In genomic region chr3:30855604-30856458, GRCm38 (mm10) we compare ENCODE assay signal across 8 mouse cellular contexts. TPM values are rescaled to one million over a fixed set of nuclear protein-coding genes. Genes with fewer than 3 reads are reported as not detected.
DNase-seq lines count a peak whose midpoint lies in the region; ATAC-seq and TF ChIP-seq lines count a peak whose summit lies in the region.

TSS of gene Gpr160 (plus strand) at chr3:30855950.

- peak; percentile 70 for TF ChIP-seq CTCF in ES-Bruce4 (IDR thresholded peaks at IDR 0.05; ENCODE audit: low read depth, low read length)
- TF ChIP-seq CTCF in forebrain, postnatal 0 days (IDR thresholded peaks at IDR 0.05; ENCODE audit: low read depth) = peak; percentile 53
- TF ChIP-seq CTCF in layer of hippocampus, adult 2 months (conservative IDR thresholded peaks at IDR 0.05) = peak; percentile 75
- peak; percentile 59 for TF ChIP-seq CTCF in lung, adult 2 months (IDR thresholded peaks at IDR 0.05; ENCODE audit: insufficient read depth, low read length)

- TF ChIP-seq EP300 in ES-Bruce4 (IDR thresholded peaks at IDR 0.05; ENCODE audit: insufficient read depth, low read depth, low read length) = 0 out of 2 replicates have a peak, but pooled peaks have one; percentile 11

- intact Hi-C loops in heart, postnatal 36 days (cut with DNase I) = loop anchor here (5.0 kb wide), 1 partner anchor 111 kb away; the partner anchor contains the start of gene Phc3

- TF ChIP-seq POLR2A in ES-Bruce4 (IDR thresholded peaks at IDR 0.05; ENCODE audit: insufficient read depth, low read length) = peak; percentile 72
- TF ChIP-seq POLR2A in lung, adult 2 months (IDR thresholded peaks at IDR 0.05; ENCODE audit: borderline replicate concordance, extremely low read depth, low read depth, low read length) = peak; percentile 48; the same call in 1 of the 2 replicates

- H3K27me3 ChIP-seq in ES-Bruce4 (ENCODE audit: control insufficient read depth, insufficient read depth, low read length, poor library complexity, severe bottlenecking) = no peaks in the 10 kb centered on the region
- no peaks in the 10 kb centered on the region for H3K27me3 ChIP-seq in forebrain, postnatal 0 days (ENCODE audit: insufficient read depth, low read length)
- peaks cover 16% of the 10 kb centered on the region; the same call in 1 of the 2 replicates for H3K27me3 ChIP-seq in neural tube, embryonic 15.5 days (replicated peaks)

- peak within 1 kb of the TSS; percentile 79 for H3K4me3 ChIP-seq in ES-Bruce4 (ENCODE audit: low read depth, low read length)
- H3K4me3 ChIP-seq in forebrain, postnatal 0 days (ENCODE audit: low read depth, low read length) = peak within 1 kb of the TSS; percentile 47
- H3K4me3 ChIP-seq in layer of hippocampus, adult 2 months = peak within 1 kb of the TSS; percentile 73
- H3K4me3 ChIP-seq in lung, adult 2 months (replicated peaks; ENCODE audit: extremely low read depth, low read depth, low read length) = peak within 1 kb of the TSS; percentile 72
- H3K4me3 ChIP-seq in neural tube, embryonic 15.5 days (replicated peaks) = peak within 1 kb of the TSS; percentile 59

- peak within 1 kb of the TSS; percentile 97 for H3K4me2 ChIP-seq in forebrain, postnatal 0 days (ENCODE audit: low read depth)
- H3K4me2 ChIP-seq in neural tube, embryonic 15.5 days = peak within 1 kb of the TSS; percentile 99

- DNase-seq in cerebellum, adult 11-12 months = peak; percentile 25
- DNase-seq in forebrain, postnatal 0 days = peak; percentile 27
- DNase-seq in heart, postnatal 36 days = peak; percentile 70 to 72
- peak; percentile 18 to 56 for DNase-seq in layer of hippocampus, adult 2 months (ENCODE audit: low spot score in 2 of 2)
- DNase-seq in lung, adult 2 months = peak; percentile 81
- DNase-seq in testis, postnatal 10 days (ENCODE audit: low spot score) = peak; percentile 85

- H3K4me1 ChIP-seq in ES-Bruce4 (ENCODE audit: control insufficient read depth, insufficient read depth, low read length) = no peaks in the 10 kb centered on the region
- H3K4me1 ChIP-seq in forebrain, postnatal 0 days (ENCODE audit: insufficient read depth) = no peaks in the 10 kb centered on the region
- no peaks in the 10 kb centered on the region for H3K4me1 ChIP-seq in lung, adult 2 months (ENCODE audit: control insufficient read depth, insufficient read depth, low read length)
- peaks cover 8% of the 10 kb centered on the region for H3K4me1 ChIP-seq in neural tube, embryonic 15.5 days

- H3K27ac ChIP-seq in ES-Bruce4 (ENCODE audit: insufficient read depth, low read length) = no peak within 1 kb of the TSS
- no peak within 1 kb of the TSS for H3K27ac ChIP-seq in forebrain, postnatal 0 days (ENCODE audit: low read depth, low read length)
- H3K27ac ChIP-seq in layer of hippocampus, adult 2 months = peak within 1 kb of the TSS; percentile 54; the same call in 1 of the 2 replicates
- no peak within 1 kb of the TSS for H3K27ac ChIP-seq in neural tube, embryonic 15.5 days (replicated peaks)

- H3K36me3 ChIP-seq in ES-Bruce4 (ENCODE audit: control insufficient read depth, insufficient read depth, low read length, poor library complexity, severe bottlenecking) = no peaks in the 10 kb centered on the region
- no peaks in the 10 kb centered on the region for H3K36me3 ChIP-seq in forebrain, postnatal 0 days (ENCODE audit: insufficient read depth)
- H3K36me3 ChIP-seq in neural tube, embryonic 15.5 days = no peaks in the 10 kb centered on the region

- no peaks in the 10 kb centered on the region for H3K9me3 ChIP-seq in ES-Bruce4 (replicated peaks; ENCODE audit: control insufficient read depth, insufficient read depth, low read length, poor library complexity, severe bottlenecking)
- no peaks in the 10 kb centered on the region for H3K9me3 ChIP-seq in forebrain, postnatal 0 days (ENCODE audit: low read length)
- H3K9me3 ChIP-seq in neural tube, embryonic 15.5 days (replicated peaks) = no peaks in the 10 kb centered on the region

- H3K9ac ChIP-seq in ES-Bruce4 (ENCODE audit: low read depth, poor library complexity, severe bottlenecking) = peak within 1 kb of the TSS; percentile 81
- peak within 1 kb of the TSS; percentile 56 for H3K9ac ChIP-seq in forebrain, postnatal 0 days
- peak within 1 kb of the TSS; percentile 58 for H3K9ac ChIP-seq in neural tube, embryonic 15.5 days (replicated peaks)

- 2% methylated on average over 75 of the region's 75 CpGs for WGBS in forebrain, postnatal 0 days
- WGBS in lung, adult 2 months = under 1% methylated on average over 75 of the region's 75 CpGs
- WGBS in neural tube, embryonic 15.5 days = under 1% methylated on average over 75 of the region's 75 CpGs

- ATAC-seq in forebrain, postnatal 0 days = peak; percentile 83
- peak; percentile 88 for ATAC-seq in neural tube, embryonic 15.5 days (ENCODE audit: low FRiP score)

RNA-seq across cellular contexts. Expression of gene Gpr160, which starts in this region (rescaled TPM):
- polyA plus RNA-seq in ES-Bruce4 (2011; ENCODE audit: insufficient read depth, insufficient read length, low read depth, missing spikeins) = 9.9 and 10.1 TPM in 2 replicates
- total RNA-seq in forebrain, postnatal 0 days (2014; rRNA removed) = 0.08 and 1.5 TPM in 2 replicates
- 1.5 and 3.1 TPM in 2 replicates for polyA plus RNA-seq in forebrain, postnatal 0 days (2015; fragmentation: Nextera tagmentation; extraction: Ambion mirVana)
- total RNA-seq in heart, postnatal 36 days (2021) = 1 to 10 TPM; 1.8 to 1.9 TPM
- under 1 TPM; 0.37 to 0.79 TPM for total RNA-seq in layer of hippocampus, adult 2 months (2021)
- 5.0 and 5.5 TPM in 2 replicates for polyA plus RNA-seq in lung, adult 2 months (2012; rRNA removed)
- polyA plus RNA-seq in neural tube, embryonic 15.5 days (2015; fragmentation: Nextera tagmentation; extraction: Ambion mirVana) = 1.8 and 3.1 TPM in 2 replicates

Comparison
In these comparisons a context has a peak if more than half of its experiments do, and no peak if none do; other contexts are left out.
1. Peak in DNase-seq, H3K4me3 ChIP-seq and H3K27ac ChIP-seq in layer of hippocampus, adult 2 months; RNA of the gene not detected or under 1 TPM.
2. DNase-seq: peak in every context shown above with its lines; median percentile 85 in testis, postnatal 10 days; 81 in lung, adult 2 months; 71 in heart, postnatal 36 days; 37 in layer of hippocampus, adult 2 months; 27 in forebrain, postnatal 0 days; 25 in cerebellum, adult 11-12 months.